Mouse (Mus musculus) mouse trophoblast stem cell (cell line): ENCODE measurements around the gene Gripap1.
"Not testable (repeated sequence)": the region's sequence is repeated elsewhere in the genome, so short reads cannot be mapped to it uniquely, and the experiment has no call there.

Experiments used
- in situ Hi-C, 2 experiments: fragments of 300-500 bp; cut with MseI, MboI; formaldehyde crosslinking; loops; 2 replicates in 1 of 2; 3 replicates in 1 of 2; pipeline ENCODE4 v1.15.1; 2025

Gene Gripap1

GRCm38 (mm10) chrX:7789542-7790136, at the start of gene Gripap1:
Gene Gripap1 (plus strand): TSS chrX:7789765.
- in situ Hi-C loops: no loop called here

- in situ Hi-C loops: no loop called here
Observed at GRCm38 (mm10) chrX:7740082-7740819, 49.3 kb upstream of the Gripap1 start.

- in situ Hi-C loops: no loop called here
Observed at GRCm38 (mm10) chrX:7741103-7741502, 48.5 kb upstream of the Gripap1 start.

- in situ Hi-C loops: no loop called here
Observed at GRCm38 (mm10) chrX:7743470-7743869, 46.1 kb upstream of the Gripap1 start.

GRCm38 (mm10) chrX:7744940-7745339, 44.6 kb upstream of the Gripap1 start:
- in situ Hi-C loops: no loop called here

- in situ Hi-C loops: no loop called here
Observed at GRCm38 (mm10) chrX:7745429-7745828, 44.1 kb upstream of the Gripap1 start.

- in situ Hi-C loops: no loop called here
Observed at GRCm38 (mm10) chrX:7750432-7751116, 39.0 kb upstream of the Gripap1 start, which contains the start of gene Ccdc120. Gene Ccdc120 (minus strand): TSS chrX:7750905.

- in situ Hi-C loops: not testable (repeated sequence)
Observed at GRCm38 (mm10) chrX:7753627-7754026, 35.9 kb upstream of the Gripap1 start.

- in situ Hi-C loops: no loop called here
Observed at GRCm38 (mm10) chrX:7762137-7762920, 27.2 kb upstream of the Gripap1 start, which contains the start of gene Tfe3. Gene Tfe3 (plus strand): TSS chrX:7762560.

GRCm38 (mm10) chrX:7762921-7763197, 26.7 kb upstream of the Gripap1 start:
- in situ Hi-C loops: no loop called here

- in situ Hi-C loops: no loop called here
Observed at GRCm38 (mm10) chrX:7763631-7764393, 25.8 kb upstream of the Gripap1 start.

- in situ Hi-C loops: no loop called here
Observed at GRCm38 (mm10) chrX:7764657-7765280, 24.8 kb upstream of the Gripap1 start.

- in situ Hi-C loops: no loop called here
Observed at GRCm38 (mm10) chrX:7765281-7765670, 24.3 kb upstream of the Gripap1 start.

- in situ Hi-C loops: no loop called here
Observed at GRCm38 (mm10) chrX:7765764-7766163, 23.8 kb upstream of the Gripap1 start.

- in situ Hi-C loops: no loop called here
Observed at GRCm38 (mm10) chrX:7769302-7770017, 20.1 kb upstream of the Gripap1 start.

GRCm38 (mm10) chrX:7772766-7773165, 16.8 kb upstream of the Gripap1 start:
- in situ Hi-C loops: no loop called here

GRCm38 (mm10) chrX:7775501-7776205, 13.9 kb upstream of the Gripap1 start:
- in situ Hi-C loops: no loop called here

- in situ Hi-C loops: no loop called here
Observed at GRCm38 (mm10) chrX:7776329-7777082, 13.1 kb upstream of the Gripap1 start.
